Mouse (Mus musculus) heart, postnatal 0 days (tissue): ENCODE results near the gene Ubxn10. TPM values are rescaled to one million over a fixed set of nuclear protein-coding genes. Genes with fewer than 3 reads are reported as not detected.

ENCODE experiments used
- ATAC-seq: fragments of 200-750 bp; cut with Nextera tagmentation; 2 replicates; pipeline ENCODE4 v1.8.0; 2017; ENCODE audit warnings: low read depth, moderate number of reproducible peaks, moderate library complexity; ENCODE audit not compliant: insufficient read depth
- DNase-seq: peaks from one replicate; pipeline ENCODE4 v3.0.0-alpha.2; 2016; ENCODE audit warnings: low spot score
- H3K27ac ChIP-seq: fragments of 300-500 bp; sonication (generic); 2 replicates; pipeline ENCODE4 v1.5.1; 2014; ENCODE audit warnings: low read depth, mild to moderate bottlenecking
- H3K27me3 ChIP-seq: fragments of 300-500 bp; sonication (generic); 2 replicates; pipeline ENCODE4 v1.6.1; 2014; ENCODE audit warnings: low read length, mixed read lengths; ENCODE audit not compliant: control insufficient read depth, insufficient read depth
- H3K36me3 ChIP-seq: fragments of 300-500 bp; sonication (generic); replicated peaks from 2 replicates; pipeline ENCODE4 v1.6.1; 2014; ENCODE audit warnings: low read length, mixed read lengths; ENCODE audit not compliant: control insufficient read depth, insufficient read depth
- H3K4me1 ChIP-seq: fragments of 300-500 bp; sonication (generic); 2 replicates; pipeline ENCODE4 v1.6.1; 2014; ENCODE audit warnings: antibody characterized with exemption; ENCODE audit not compliant: control insufficient read depth, insufficient read depth
- H3K4me2 ChIP-seq: fragments of 300-500 bp; sonication (generic); 2 replicates; pipeline ENCODE4 v1.6.1; 2014; ENCODE audit warnings: low read depth, mild to moderate bottlenecking, low read length, moderate library complexity
- H3K4me3 ChIP-seq: fragments of 300-500 bp; sonication (generic); 2 replicates; pipeline ENCODE4 v1.5.1; 2014; ENCODE audit warnings: low read depth, low read length
- H3K9ac ChIP-seq: fragments of 300-500 bp; sonication (generic); replicated peaks from 2 replicates; pipeline ENCODE4 v1.6.1; 2014; ENCODE audit warnings: low read depth, low read length, mixed read lengths
- H3K9me3 ChIP-seq: fragments of 300-500 bp; sonication (generic); replicated peaks from 2 replicates; pipeline ENCODE4 v1.6.1; 2016; ENCODE audit warnings: low read length; ENCODE audit not compliant: control insufficient read depth
- CTCF ChIP-seq: IDR thresholded peaks from 2 replicates; pipeline ENCODE4 v1.5.1; 2016; ENCODE audit warnings: antibody characterized with exemption, control low read depth, low read depth
- EP300 ChIP-seq: IDR thresholded peaks from 2 replicates; pipeline ENCODE4 v1.6.1; 2016; ENCODE audit warnings: antibody characterized with exemption, low read depth
- WGBS: fragments of 180-500 bp; shearing (Covaris S2); extraction: QIAGEN DNeasy Blood & Tissue Kit; methylation state at CpG from one replicate; pipeline ENCODE4 v1.1.7; 2014; 5-methylcytosine and 5-hydroxymethylcytosine counted together
- polyA plus RNA-seq: library from polyadenylated mRNA; unstranded; fragments of >200 nt; fragmentation: Nextera tagmentation; extraction: Ambion mirVana; gene quantifications from 2 replicates; pipeline ENCODE4 v1.2.1, GENCODE M21; 2015
- total RNA-seq: library from RNA; depleted of rRNA; stranded (reverse); fragments of >200 nt; gene quantifications from 2 replicates; pipeline ENCODE4 v1.2.3, GENCODE M21; 2014; ENCODE audit warnings: low replicate concordance

The Ubxn10 gene
- total and polyA plus RNA-seq, 2 experiments from 2014 or later, result 0.98 to 1.9 TPM

GRCm38 (mm10) chr4:138714186-138714585 is 22.8 kb downstream of the Ubxn10 start:
- Histone ChIP-seq H3K36me3 (no peaks in the 10 kb centered on the region), H3K9ac (no peak overlapping the region), H3K27me3 (no peaks in the 10 kb centered on the region), H3K4me1 (no peaks in the 10 kb centered on the region), H3K4me3 (no peak overlapping the region), H3K27ac (no peak overlapping the region), H3K4me2 (no peak overlapping the region), H3K9me3 (no peaks in the 10 kb centered on the region)
- TF ChIP-seq EP300 (no peak), CTCF (no peak)
- 54% methylated on average over 1 of the region's 1 CpGs for WGBS
- DNase-seq, result no peak
- no peak for ATAC-seq

GRCm38 (mm10) chr4:138712621-138713020 is 24.3 kb downstream of the Ubxn10 start:
- Histone ChIP-seq H3K4me2 (no peak overlapping the region), H3K27me3 (0 out of 2 replicates have a peak, but pooled peaks cover 7% of the 10 kb centered on the region), H3K9ac (no peak overlapping the region), H3K36me3 (no peaks in the 10 kb centered on the region), H3K4me1 (no peaks in the 10 kb centered on the region), H3K9me3 (no peaks in the 10 kb centered on the region), H3K27ac (no peak overlapping the region), H3K4me3 (no peak overlapping the region)
- ATAC-seq (no peak), DNase-seq (no peak)
- 63% methylated on average over 8 of the region's 8 CpGs for WGBS
- TF ChIP-seq CTCF, result no peak
- no peak for TF ChIP-seq EP300

GRCm38 (mm10) chr4:138712096-138712495 is 24.9 kb downstream of the Ubxn10 start:
- Histone ChIP-seq H3K9ac (no peak overlapping the region), H3K36me3 (no peaks in the 10 kb centered on the region), H3K4me3 (no peak overlapping the region), H3K27me3 (0 out of 2 replicates have a peak, but pooled peaks cover 7% of the 10 kb centered on the region), H3K27ac (no peak overlapping the region), H3K4me1 (no peaks in the 10 kb centered on the region), H3K4me2 (no peak overlapping the region), H3K9me3 (no peaks in the 10 kb centered on the region)
- DNase-seq (no peak), ATAC-seq (no peak)
- 79% methylated on average over 11 of the region's 11 CpGs for WGBS
- TF ChIP-seq CTCF, result no peak
- no peak for TF ChIP-seq EP300

GRCm38 (mm10) chr4:138711051-138711820 is 25.7 kb downstream of the Ubxn10 start:
- H3K9me3 ChIP-seq, result no peaks in the 10 kb centered on the region
- 58% methylated on average over 17 of the region's 17 CpGs for WGBS
- H3K4me3 ChIP-seq, result no peak overlapping the region
- no peak for DNase-seq
- no peak overlapping the region for H3K27ac ChIP-seq
- H3K4me1 ChIP-seq, result no peaks in the 10 kb centered on the region
- 0 out of 2 replicates have a peak, but pooled peaks cover 7% of the 10 kb centered on the region for H3K27me3 ChIP-seq
- no peaks in the 10 kb centered on the region for H3K36me3 ChIP-seq
- no peak overlapping the region for H3K4me2 ChIP-seq
- TF ChIP-seq EP300, result no peak
- TF ChIP-seq CTCF, result no peak
- no peak for ATAC-seq
- H3K9ac ChIP-seq, result no peak overlapping the region

- Histone ChIP-seq H3K9ac (no peak overlapping the region), H3K4me2 (no peak overlapping the region), H3K4me3 (no peak overlapping the region), H3K27me3 (0 out of 2 replicates have a peak, but pooled peaks cover 7% of the 10 kb centered on the region), H3K4me1 (no peaks in the 10 kb centered on the region), H3K36me3 (no peaks in the 10 kb centered on the region), H3K27ac (no peak overlapping the region), H3K9me3 (no peaks in the 10 kb centered on the region)
- no peak for TF ChIP-seq CTCF
- no peak for TF ChIP-seq EP300
- ATAC-seq (no peak), DNase-seq (no peak)
- 74% methylated on average over 11 of the region's 11 CpGs for WGBS
These were observed 26.3 kb downstream of the Ubxn10 start for GRCm38 (mm10) chr4:138710633-138711032.

GRCm38 (mm10) chr4:138709944-138710343 is 27.0 kb downstream of the Ubxn10 start:
- H3K27ac ChIP-seq, result no peak overlapping the region
- 0 out of 2 replicates have a peak, but pooled peaks cover 12% of the 10 kb centered on the region for H3K27me3 ChIP-seq
- no peaks in the 10 kb centered on the region for H3K9me3 ChIP-seq
- WGBS, result 77% methylated on average over 7 of the region's 7 CpGs
- no peaks in the 10 kb centered on the region for H3K4me1 ChIP-seq
- no peak for DNase-seq
- H3K4me3 ChIP-seq, result no peak overlapping the region
- no peaks in the 10 kb centered on the region for H3K36me3 ChIP-seq
- no peak overlapping the region for H3K9ac ChIP-seq
- TF ChIP-seq CTCF, result no peak
- H3K4me2 ChIP-seq, result no peak overlapping the region
- ATAC-seq, result no peak
